Mouse (Mus musculus) heart, postnatal 25 days (tissue): ENCODE data around the gene Dnajc30. TPM values are rescaled to one million over a fixed set of nuclear protein-coding genes. Genes with fewer than 3 reads are reported as not detected.

Experiments used
- DNase-seq: peaks from one replicate; pipeline ENCODE4 v3.0.0; 2022; ENCODE audit warnings: low spot score
- intact Hi-C: fragments of 180-260 bp; cut with DNase I; formaldehyde crosslinking; loops from one replicate; pipeline ENCODE4 v1.15.1; 2025
- total RNA-seq, 2 experiments: library from RNA; stranded (reverse); gene quantifications; 2 replicates each; pipeline ENCODE4 v1.2.3; 2021

Gene Dnajc30
- total RNA-seq, 2 experiments from 2014 or later: 35.9 to 37.0 TPM

DNA sequence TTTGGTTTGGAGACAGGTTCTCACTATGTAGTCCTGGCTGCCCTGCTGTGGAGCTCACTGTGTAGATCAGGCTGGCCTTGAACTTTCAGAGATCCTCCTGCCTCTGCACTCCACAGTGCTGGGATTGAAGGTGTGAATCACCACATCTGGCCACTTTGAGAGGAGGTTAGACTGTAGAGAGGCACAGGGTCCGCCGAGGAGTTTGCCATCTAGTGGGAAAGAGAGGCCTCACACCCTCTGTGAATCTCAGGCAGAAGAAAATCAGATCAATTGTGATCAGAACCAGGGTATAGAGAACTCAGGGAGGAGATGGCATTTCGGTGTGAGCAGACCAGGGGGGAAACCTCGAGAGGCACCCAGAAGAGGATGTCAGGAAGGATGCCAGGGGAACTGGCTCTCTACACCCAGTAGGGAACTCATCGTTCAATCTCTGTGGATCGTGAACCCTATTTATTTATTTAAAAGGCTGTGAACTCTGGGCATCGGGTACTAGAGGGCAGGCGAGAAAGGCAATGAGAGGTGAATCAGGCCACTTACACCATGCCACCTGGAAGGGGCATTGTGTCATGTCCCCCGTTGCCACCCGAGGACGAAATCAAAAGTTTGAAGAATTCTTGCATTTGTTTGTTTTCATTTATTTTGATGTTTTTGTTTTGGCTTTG, 40.1 kb downstream of the Dnajc30 start:
- intact Hi-C loops: no loop called here
- DNase-seq: no peak

DNA sequence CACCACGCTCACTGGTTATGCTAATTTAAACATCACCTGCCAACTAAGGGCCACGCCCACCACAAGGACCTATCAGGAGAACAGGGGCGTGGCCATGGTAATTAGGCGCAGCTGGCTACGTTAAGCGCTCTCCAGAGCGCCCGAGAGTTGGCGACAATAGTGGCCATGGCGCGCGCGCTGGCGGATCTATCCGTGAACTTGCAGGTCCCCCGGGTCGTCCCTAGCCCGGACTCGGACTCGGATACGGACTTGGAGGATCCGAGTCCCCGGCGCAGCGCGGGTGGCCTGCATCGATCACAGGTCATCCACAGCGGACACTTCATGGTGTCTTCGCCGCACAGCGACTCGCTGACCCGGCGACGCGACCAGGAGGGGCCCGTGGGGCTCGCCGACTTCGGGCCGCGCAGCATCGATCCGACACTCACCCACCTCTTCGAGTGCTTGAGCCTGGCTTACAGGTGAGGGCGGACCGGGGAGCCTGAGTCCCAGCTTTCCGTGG, 42.8 kb downstream of the Dnajc30 start:
- DNase-seq: peak; percentile 70
- intact Hi-C loops: no loop called here

DNA sequence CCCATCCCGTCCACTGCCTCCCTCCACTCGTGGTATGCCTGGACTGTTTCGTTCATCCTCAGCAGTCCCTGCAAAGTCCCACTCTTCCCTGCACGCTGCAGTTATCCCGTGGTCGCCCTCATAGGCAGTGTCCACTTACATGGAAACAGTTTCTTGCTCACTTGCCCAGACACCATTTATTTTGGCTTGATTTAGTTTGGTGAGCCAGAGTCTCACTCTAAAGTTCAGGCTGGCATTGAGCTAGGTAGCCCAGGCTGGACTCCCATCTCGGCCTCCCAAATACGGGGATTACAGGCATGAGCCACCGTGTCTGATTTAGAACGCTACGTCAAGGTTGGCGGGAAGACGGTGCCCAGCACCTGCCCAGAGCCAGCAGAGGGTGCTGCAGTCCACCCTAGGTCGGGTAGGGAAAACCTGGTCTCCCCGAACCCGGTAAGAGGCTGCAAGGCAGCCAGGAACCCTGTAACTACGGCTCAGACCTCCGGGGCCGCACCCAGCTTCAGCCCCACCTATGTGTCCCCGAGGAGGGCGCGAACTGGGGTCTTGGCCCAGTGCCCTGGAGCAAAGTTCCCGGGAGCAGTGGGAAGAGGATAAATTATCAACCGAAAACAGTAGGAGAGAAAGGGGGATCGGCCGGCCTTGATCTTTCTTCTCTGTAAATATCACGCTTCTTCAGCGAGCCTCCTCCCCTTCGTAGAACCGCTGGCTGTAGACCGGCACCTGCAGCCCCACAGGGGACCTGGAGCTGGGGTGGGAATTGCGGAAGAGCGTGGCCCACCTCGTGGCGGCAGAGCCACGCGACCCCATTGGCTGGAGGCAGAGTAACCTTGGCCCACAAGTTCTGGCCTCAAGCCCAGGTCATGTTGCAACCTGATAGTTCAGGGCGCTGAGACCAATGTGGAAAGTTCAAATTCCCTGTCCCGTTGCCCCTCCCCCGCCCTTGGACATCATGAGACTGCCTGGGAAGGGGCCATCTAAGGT, 43.8 kb downstream of the Dnajc30 start:
- intact Hi-C loops: no loop called here

DNA sequence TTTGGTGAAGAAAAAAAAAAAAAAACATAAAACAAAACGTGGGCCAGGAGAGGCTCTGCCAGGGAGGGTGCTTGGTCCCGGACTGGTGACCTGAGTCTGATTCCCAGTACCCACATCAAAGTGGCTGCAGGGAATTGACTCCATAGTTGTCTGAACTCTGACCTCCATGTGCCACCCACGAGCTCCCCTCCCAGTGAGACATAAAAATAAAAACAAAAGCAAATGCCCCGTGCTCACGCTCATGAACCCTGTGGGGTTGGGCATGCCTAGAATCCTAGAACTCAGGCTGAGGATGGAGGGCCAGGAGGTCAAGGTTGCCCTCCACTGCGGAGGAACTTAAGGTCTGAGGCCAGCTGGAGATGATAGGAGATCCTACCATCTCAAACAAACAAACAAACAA, 45.0 kb downstream of the Dnajc30 start:
- intact Hi-C loops: no loop called here
- no peak for DNase-seq

More for the DNA sequence above, 43.8 kb downstream of the Dnajc30 start:
- DNase-seq: peak; percentile 53

DNA sequence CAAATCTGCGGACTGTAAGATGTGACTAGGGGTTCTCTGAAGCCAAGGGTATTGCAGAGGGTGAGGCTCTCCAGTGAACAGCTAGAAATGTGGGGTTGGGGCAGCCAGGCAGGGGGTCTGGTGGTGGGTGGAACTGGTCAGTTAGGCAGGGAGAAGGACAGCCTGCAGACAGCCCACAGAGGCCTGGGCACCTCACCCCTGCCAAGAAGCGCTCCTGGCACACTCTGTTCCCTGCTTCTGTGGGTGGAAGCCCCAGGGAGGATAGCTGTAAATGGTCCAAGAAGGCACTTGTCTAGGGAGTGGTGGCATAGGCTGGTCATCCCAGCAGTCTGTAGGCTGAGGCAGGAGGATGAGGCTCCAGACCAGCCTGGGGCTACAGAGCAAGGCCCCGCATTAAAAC, 45.4 kb downstream of the Dnajc30 start:
- DNase-seq: no peak
- intact Hi-C loops: no loop called here

DNA sequence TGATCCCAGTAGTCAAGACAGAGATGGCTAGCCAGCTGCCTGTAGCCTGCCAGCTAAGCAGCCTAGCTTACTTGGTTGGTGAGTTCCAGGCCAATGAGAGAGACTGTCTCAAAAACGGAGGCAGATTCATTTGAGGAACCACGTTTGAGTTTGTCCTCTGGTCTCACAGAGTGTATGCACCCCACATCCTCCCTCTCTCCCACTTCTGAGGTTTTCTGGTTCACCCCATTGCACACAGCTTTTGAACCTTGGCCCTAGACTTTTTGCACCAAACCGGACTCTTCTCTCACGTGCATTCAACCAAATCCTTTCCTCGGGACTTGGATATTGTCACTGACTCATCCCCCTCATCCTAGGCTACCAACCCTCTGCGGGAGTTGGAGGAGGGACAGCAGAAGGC, 46.0 kb downstream of the Dnajc30 start:
- DNase-seq: no peak
- intact Hi-C loops: loop anchor here (10.0 kb wide), 1 partner anchor 255 kb away; the partner anchor contains the start of gene Nsun5

DNA sequence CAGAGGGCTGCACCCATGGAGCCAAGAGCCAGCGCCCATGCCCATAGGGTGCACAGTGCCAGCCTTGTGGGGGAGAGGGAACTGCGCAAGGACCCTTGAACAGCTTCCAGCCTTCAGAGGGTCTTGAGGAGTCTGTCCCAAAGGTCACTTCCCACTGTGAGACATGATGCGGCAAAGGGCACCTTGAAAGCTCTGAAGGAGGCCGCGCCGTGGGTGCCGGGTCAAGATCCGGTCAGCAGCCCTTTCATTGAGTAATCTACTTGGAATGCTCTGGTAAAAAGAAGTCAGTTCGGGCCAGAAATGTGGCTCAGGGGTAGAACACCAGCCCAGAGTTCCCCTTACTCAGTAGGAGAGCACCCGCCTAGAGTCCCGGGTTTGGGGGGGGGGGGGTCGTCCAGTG, 49.8 kb downstream of the Dnajc30 start:
- intact Hi-C loops: loop anchor here (10.0 kb wide), 1 partner anchor 251 kb away; the partner anchor contains the start of gene Nsun5
- DNase-seq: no peak

DNA sequence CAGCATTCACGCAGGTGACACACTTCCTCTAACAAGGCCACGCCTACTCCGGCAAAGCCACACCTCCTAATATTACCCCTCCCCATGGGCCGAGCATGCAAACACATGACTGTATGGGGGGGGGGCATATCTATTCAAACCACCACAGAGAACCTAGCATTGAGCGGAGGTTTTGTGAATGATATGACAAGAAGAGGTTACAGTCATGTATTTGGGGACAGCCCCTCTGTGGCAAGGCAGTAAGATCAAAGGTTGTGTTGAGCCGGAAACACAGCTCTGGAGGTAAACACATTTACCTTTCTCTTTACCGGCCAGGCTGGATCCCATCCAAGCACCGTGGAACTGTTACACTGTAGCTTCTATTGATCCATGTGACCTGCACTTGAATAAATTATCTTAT, 51.2 kb downstream of the Dnajc30 start:
- intact Hi-C loops: loop anchor here (10.0 kb wide), 1 partner anchor 250 kb away; the partner anchor contains the start of gene Nsun5
- no peak for DNase-seq

Other genes with a start within 250 kb of the Dnajc30 start
- not detected for gene Tmem270, start 157.5 kb upstream of the Dnajc30 start, total RNA-seq
- gene Cldn13, start 148.7 kb upstream of the Dnajc30 start, total RNA-seq: not detected
- 1 to 10 TPM; 5.0 to 5.6 TPM for gene Mettl27, start 131.8 kb upstream of the Dnajc30 start, total RNA-seq
- gene Cldn4, start 117.3 kb upstream of the Dnajc30 start, total RNA-seq: not detected
- not detected for gene Cldn3, start 78.0 kb upstream of the Dnajc30 start, total RNA-seq
- gene Abhd11, start 55.0 kb upstream of the Dnajc30 start, total RNA-seq: 10 to 100 TPM; 59.4 to 65.8 TPM
- 1 to 10 TPM; 2.2 to 2.3 TPM for gene Stx1a, start 40.7 kb upstream of the Dnajc30 start, total RNA-seq
- 10 to 100 TPM; 22.3 to 22.7 TPM for gene Bud23, start 757 bp downstream of the Dnajc30 start, total RNA-seq
- under 1 TPM; 0.53 to 0.60 TPM for gene Vps37d, start 14.1 kb downstream of the Dnajc30 start, total RNA-seq
- 10 to 100 TPM; 25.3 to 25.5 TPM for gene Mlxipl, start 25.7 kb downstream of the Dnajc30 start, total RNA-seq
- gene Tbl2, start 85.5 kb downstream of the Dnajc30 start, total RNA-seq: 10 to 100 TPM; 11.2 to 14.6 TPM
- 10 to 100 TPM; 35.1 to 35.2 TPM for gene Bcl7b, start 104.1 kb downstream of the Dnajc30 start, total RNA-seq
- 10 to 100 TPM; 38.2 to 45.3 TPM for gene Baz1b, start 123.1 kb downstream of the Dnajc30 start, total RNA-seq
- gene Fzd9, start 187.0 kb downstream of the Dnajc30 start, total RNA-seq: under 1 TPM; 0.61 to 0.73 TPM